In genomic region chr16:68425276-68425675, GRCm38 (mm10) we compare ENCODE assay signal across 16 mouse cellular contexts.
"Had no signal": no experiment of that assay in that cellular context is flagged by ENCODE, and none has a peak within 500 bp of the region (broad histone marks: within the 10 kb centered on the region; RNA-seq: fewer than 3 reads in every experiment).

No protein-coding gene starts in this region.

- H3K9ac ChIP-seq: neural tube, embryonic 13.5 days; neural tube, embryonic 15.5 days; stomach, embryonic 15.5 days had no signal

- H3K4me1 ChIP-seq: neural tube, embryonic 13.5 days; neural tube, embryonic 15.5 days; stomach, embryonic 15.5 days had no signal

- H3K4me3 ChIP-seq: neural tube, embryonic 13.5 days; neural tube, embryonic 15.5 days; stomach, embryonic 15.5 days had no signal

- H3K9me3 ChIP-seq: neural tube, embryonic 13.5 days; neural tube, embryonic 15.5 days; stomach, embryonic 15.5 days had no signal

- H3K36me3 ChIP-seq: neural tube, embryonic 13.5 days; neural tube, embryonic 15.5 days; stomach, embryonic 15.5 days had no signal

- H3K27ac ChIP-seq: neural tube, embryonic 13.5 days; neural tube, embryonic 15.5 days; stomach, embryonic 15.5 days; stomach, postnatal 0 days had no signal

- H3K27me3 ChIP-seq: neural tube, embryonic 13.5 days; neural tube, embryonic 15.5 days; stomach, embryonic 15.5 days had no signal

- DNase-seq: retina, postnatal 1 day; right cerebral cortex, adult 18-20 months; right cerebral cortex, postnatal 14 days; right cerebral cortex, postnatal 25 days; right cerebral cortex, postnatal 4 days; spleen, adult 18-20 months; thymus, adult 18-20 months; thymus, adult 2 months; thymus, postnatal 14 days; thymus, postnatal 25 days; thymus, postnatal 36 days; thymus, postnatal 4 days had no signal
